Mouse (Mus musculus): ENCODE measurements around the gene Foxp2.
A peak's percentile ranks its signal among the peaks of the same experiment; 100 is the strongest.

The Foxp2 gene

GRCm38 (mm10) chr6:14901183-14901970 is at the start of gene Foxp2:
Gene Foxp2, plus strand, starts transcription at chr6:14901349.
- DNase-seq, result peak; percentile 68 to 72

DNA sequence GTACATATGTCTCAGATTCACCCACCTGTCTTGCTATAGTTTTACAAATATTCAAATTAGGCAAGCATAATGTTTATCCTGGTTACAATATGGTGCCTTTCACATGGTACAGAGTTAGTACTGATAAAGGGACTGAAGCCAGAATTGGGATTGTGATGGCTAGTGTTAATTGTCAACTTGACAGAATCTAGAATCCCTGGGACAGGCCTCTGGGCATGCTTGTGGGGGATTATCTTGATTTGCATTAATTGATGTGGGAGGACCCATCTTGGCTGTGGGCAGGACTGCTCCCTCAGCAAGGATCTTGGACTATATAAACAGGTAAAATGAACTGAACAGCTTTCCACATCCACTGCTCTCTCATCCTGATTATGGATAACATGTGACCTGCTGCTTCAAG is 15.9 kb upstream of the Foxp2 start:
- DNase-seq, result no peak

DNA sequence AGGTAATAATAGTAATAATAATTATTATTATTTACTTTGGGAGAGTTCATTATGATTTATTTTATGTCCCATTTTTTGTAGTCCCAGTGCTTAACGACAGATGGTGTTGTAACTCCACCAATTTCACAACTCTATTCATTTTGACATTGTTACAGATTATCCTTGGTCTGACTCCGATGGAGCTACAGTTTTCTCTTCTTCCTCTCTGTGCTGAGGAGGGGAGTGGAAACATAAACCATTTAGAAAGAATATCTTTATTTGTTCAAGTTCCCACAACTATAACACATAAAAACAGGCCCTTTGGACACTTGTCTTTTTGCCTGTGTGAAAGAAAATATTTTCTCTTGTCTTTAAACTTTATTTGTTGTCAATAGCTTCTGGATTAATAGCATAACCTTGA is 4.1 kb upstream of the Foxp2 start:
- DNase-seq, result peak; percentile 23 to 49

GRCm38 (mm10) chr6:14898096-14898855 is 2.9 kb upstream of the Foxp2 start:
- peak; percentile 19 to 23 for DNase-seq

GRCm38 (mm10) chr6:14899021-14899610 is 2.0 kb upstream of the Foxp2 start:
- DNase-seq, result peak in 1 of 2 experiments; percentile 5

- peak; percentile 36 to 37 for DNase-seq
These were observed 1.1 kb upstream of the Foxp2 start for GRCm38 (mm10) chr6:14899936-14900578.

GRCm38 (mm10) chr6:14900579-14901021 is 549 bp upstream of the Foxp2 start:
- peak; percentile 85 to 88 for DNase-seq

DNA sequence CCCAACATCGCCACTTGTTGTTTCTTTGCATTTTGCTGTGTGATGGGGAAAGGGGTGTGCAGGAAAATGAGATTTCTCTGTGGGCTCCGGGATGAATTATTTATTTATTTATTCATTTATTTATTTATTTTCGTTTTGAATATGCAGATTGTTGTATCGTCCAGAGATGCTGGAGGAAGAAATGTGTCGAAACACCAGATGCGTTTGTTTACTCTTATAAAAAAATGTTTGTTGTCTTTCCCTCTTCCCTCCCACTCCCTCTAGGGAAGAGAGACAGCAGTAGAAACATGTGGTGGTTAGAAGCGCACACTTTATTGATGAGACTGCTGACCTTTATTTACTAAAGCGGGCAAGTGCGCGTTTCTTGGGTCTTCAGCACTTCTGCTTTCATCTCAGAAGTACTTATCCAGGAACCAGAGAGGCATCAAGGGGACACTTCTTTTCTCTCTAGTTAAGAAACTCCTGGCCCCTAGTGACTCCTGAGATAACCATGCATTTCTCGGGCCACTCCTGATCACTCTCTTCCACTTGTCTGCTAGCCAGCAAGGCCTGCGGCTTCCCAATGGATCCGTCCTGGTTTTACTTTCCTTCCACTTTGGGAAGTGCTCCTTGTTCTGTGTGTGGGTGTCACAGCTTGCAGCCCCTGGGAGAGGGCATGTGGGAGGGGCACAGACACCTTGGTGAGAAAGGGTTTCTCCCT is 972 bp downstream of the Foxp2 start:
- DNase-seq, result peak in 1 of 2 experiments; percentile 7

GRCm38 (mm10) chr6:14903271-14903965 is 2.3 kb downstream of the Foxp2 start:
- DNase-seq, result no peak

- no peak for DNase-seq
These were observed 13.9 kb downstream of the Foxp2 start for GRCm38 (mm10) chr6:14915066-14915465.

GRCm38 (mm10) chr6:14922704-14923103 is 21.6 kb downstream of the Foxp2 start:
- no peak for DNase-seq

GRCm38 (mm10) chr6:14924976-14925489 is 23.9 kb downstream of the Foxp2 start:
- DNase-seq, result no peak

DNA sequence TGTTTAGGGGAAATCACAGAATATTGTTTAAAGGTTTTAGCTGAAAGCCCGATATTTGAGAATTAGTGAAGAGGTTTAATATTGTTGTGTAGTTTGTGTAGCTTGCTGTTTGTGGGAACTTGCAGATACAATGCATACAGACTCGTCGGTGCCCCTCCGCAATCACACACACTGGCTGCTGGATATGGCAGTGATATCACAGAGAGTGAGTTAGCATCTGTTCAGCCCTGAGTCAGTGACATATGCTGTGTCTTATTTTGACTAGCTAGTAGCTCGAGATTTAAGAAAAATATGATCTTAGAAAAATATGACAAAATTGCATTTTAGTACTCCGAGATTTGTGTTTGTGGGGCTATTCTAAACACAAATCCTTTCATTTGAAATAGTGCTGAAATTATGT is 49.9 kb downstream of the Foxp2 start:
- no peak for DNase-seq

GRCm38 (mm10) chr6:14952731-14953130 is 51.6 kb downstream of the Foxp2 start:
- DNase-seq, result no peak

DNA sequence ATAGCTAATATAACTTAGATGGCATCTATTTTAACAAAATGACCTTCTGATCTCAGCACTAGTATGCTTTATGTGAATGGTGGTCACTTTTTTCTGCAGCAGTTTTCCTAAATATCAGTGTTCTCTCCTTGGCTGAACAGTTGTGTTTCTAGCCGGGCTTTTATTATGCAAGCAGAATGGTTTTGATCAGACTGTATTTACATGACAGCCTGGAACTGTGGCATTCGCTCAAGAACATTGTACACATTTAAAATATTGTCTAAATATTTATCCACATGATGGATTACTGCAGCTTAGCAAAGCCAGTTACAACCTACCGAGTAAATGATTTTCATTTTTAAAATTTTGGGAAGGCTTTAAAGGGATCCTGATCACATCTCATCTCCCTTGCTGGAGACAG is 75.9 kb downstream of the Foxp2 start:
- DNase-seq, result no peak

DNA sequence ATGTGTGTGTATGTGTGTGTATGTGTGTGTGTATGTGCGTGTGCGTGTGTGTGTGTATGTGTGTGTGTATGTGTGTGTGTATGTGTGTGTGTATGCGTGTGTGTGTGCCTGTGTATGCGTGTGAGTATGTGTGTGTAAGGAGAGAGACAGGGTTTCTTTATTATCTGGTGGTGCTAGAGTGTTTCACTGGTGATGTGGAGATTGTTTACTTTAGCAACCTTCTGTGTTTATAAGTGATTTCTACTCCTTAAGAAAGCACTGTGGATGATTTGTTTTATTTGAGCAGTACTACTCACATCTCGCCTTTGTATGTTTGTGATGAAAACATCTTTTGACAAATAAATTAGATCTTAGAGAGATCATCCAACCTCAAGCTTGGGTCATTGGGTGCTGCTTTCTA is 77.1 kb downstream of the Foxp2 start:
- no peak for DNase-seq

DNA sequence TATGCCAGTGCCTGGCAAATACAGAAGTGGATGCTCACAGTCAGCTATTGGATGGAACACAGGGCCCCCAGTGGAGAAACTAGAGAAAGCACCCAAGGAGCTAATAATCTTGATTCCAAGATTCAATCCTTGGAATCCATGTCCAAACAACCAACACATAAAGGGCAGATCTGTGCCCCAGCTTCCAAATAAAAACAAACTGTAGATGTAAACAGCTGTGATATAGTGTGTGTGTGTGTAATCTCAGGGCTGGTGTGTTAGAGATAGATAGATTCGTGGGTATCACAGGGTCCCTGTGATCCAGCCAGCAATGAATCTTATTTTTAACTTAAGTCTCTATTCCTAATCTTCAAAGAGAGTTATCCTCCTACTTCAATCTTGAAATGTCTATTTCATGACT is 107.0 kb downstream of the Foxp2 start:
- DNase-seq, result no peak

DNA sequence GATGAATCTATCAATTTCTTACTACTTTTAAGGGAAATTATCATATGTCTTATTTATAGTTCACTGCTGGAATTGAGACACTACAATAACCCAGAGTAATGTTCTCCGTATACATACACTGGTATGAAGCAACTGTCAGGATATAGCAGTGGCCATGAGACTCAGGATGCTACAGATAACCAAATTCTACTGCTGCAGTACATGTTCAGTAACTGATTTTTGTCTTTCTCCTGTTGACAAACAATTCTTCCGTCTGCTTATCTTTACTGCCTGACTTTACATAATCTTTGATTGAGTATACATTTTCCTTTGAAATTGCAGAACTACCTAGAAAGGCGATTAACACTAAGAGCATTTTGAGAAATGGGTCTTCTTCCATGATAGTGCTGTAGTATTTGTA is 127.3 kb downstream of the Foxp2 start:
- no peak for DNase-seq

- DNase-seq, result no peak
These were observed 128.4 kb downstream of the Foxp2 start for GRCm38 (mm10) chr6:15029446-15030125.

- DNase-seq, result no peak
These were observed 162.1 kb downstream of the Foxp2 start for GRCm38 (mm10) chr6:15063246-15063645.

GRCm38 (mm10) chr6:15101548-15101947 is 200.4 kb downstream of the Foxp2 start:
- no peak for DNase-seq
